Mouse (Mus musculus) bone marrow macrophage, adult 2 months (primary cell): ENCODE measurements at regions not wholly inside any gene's neighbourhood (a gene's known extent, or its start where the extent isn't known, plus 50 kb on each side); places are given as distances from the start of the nearest gene placed in this dataset.

Experiments used
- H3K27ac ChIP-seq: 2 replicates; pipeline ENCODE4 v1.5.1; 2012; ENCODE audit warnings: low read depth, low read length; ENCODE audit not compliant: insufficient read depth
- H3K4me1 ChIP-seq: 2 replicates; pipeline ENCODE4 v1.6.1; 2012; ENCODE audit warnings: low read length; ENCODE audit not compliant: control insufficient read depth, insufficient read depth
- H3K4me3 ChIP-seq: 2 replicates; pipeline ENCODE4 v1.5.1; 2012; ENCODE audit warnings: mild to moderate bottlenecking, low read length, moderate library complexity; ENCODE audit not compliant: insufficient read depth
- CTCF ChIP-seq: IDR thresholded peaks from 2 replicates; pipeline ENCODE4 v1.5.1; 2012; ENCODE audit warnings: low read depth, mild to moderate bottlenecking, low read length, moderate library complexity
- POLR2A ChIP-seq: IDR thresholded peaks from 2 replicates; pipeline ENCODE4 v1.6.1; 2012; ENCODE audit warnings: mild to moderate bottlenecking, low read depth, low read length, borderline replicate concordance

DNA sequence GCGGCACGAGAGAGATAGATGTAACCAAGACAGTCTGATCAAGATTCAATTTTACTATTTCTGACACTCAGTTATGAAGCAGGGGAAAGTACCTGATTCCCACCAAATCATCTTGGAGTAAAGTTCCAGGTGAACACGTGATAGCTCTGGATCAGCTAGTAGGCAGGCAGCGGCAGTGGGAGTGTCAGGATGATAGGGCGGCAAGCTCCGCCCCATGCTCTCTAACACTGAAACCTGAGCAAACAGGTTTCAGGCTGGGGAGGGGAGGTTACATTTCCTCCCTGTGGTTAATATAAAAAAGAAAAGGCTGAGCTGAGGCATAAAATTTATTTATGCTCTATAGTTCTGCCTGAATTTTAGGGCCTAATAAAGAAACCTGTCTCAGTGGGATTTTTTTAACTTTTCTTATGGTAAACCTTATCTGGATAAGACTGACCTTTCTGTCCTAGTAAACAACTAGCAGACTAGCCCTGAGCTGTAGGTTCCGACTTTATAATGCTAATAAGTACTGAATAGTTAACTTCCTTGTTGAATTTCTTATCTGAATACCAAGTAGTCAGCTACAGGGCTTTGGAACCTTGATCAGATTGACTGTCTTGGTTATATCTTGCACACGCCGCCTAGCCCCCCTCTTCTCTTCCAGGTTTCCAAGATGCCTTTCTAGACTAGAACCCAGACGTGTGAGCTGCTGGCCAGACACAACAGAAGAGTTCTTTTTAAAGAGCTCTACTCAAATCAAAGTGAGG lies 254.9 kb upstream of the Dab2 start:
- H3K27ac ChIP-seq, result no peak overlapping the region
- TF ChIP-seq POLR2A, result no peak
- no peak for TF ChIP-seq CTCF
- H3K4me3 ChIP-seq, result no peak overlapping the region
- no peaks in the 10 kb centered on the region for H3K4me1 ChIP-seq

DNA sequence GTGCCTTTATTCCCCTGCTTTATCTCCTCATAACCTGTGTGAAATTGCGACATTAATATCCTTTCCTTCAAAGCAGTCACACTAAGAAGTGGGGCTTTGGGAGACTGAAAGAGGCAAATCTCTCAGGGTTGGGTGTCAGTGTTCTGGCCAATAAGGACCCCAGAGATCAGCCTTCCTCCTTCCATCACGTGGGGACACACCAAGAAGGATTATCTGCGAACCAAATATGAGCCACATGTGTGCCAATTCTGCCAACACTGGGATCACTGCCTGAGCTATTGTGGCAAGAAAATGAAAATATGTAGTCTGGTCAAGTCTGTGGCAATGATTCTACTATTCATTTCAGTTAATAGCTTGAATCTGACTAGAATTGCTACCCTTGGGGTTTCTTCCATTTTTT lies 243.9 kb upstream of the Dab2 start:
- TF ChIP-seq CTCF, result no peak
- TF ChIP-seq POLR2A, result no peak
- Histone ChIP-seq H3K4me1 (peaks cover 20% of the 10 kb centered on the region), H3K4me3 (no peak overlapping the region), H3K27ac (no peak overlapping the region)

DNA sequence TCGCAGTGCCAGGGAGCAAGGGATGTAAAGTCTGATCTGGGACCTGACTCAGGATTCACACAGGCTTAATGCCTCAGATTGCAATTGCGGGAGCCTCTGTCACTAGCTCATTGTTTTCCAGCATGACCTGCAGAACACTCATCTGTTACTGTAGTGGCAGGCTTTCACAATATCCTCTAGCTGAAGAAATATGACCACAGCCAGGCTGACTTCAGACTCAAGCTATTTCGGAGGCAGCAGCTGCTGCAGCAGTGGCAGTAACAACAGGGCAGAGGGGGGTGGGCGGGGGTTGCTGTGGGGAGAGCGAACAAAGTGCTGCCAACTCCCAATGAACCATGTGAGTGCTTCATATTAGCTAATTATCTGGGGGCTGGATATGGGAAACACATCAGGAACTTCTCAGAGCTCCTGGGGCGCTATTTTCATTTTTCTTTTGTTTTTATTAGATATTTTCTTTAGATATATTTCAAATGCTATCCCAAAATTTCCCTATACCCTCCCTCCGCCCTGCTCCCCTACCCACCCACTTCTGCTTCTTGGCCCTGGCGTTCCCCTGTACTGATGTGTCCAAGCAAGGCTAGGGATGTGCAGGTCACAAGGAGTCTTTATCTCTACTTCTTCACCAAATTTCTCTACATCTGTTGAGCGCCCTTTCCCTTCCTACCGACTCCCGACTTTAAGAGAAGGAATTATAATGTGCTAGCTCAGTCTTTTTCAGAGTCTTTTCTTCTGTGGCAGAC lies 242.5 kb upstream of the Dab2 start:
- H3K27ac ChIP-seq, result peak overlapping the region; percentile 21
- no peak overlapping the region; the same call in 1 of the 2 replicates for H3K4me3 ChIP-seq
- peaks cover 20% of the 10 kb centered on the region for H3K4me1 ChIP-seq
- TF ChIP-seq CTCF (no peak), POLR2A (no peak)

DNA sequence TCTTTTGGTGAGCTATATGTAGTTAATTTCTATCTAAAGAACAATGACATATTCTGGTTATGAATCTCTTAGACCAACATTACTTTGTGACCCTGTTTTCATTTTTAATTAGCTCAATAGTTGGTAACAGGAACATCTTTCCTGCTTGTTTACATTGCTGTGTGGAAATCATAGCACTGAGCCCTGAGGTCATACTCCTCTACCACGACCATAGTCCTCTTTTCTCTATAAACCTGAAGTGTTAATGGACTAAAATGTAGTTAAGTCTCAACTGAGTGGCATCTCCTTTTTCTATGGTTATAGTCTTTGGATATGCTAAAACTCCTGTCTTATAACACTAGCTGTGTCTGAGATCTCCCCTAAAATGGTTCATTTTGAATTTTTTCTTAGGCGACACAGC lies 240.2 kb upstream of the Dab2 start:
- TF ChIP-seq CTCF (no peak), POLR2A (no peak)
- Histone ChIP-seq H3K27ac (no peak overlapping the region), H3K4me1 (peaks cover 20% of the 10 kb centered on the region), H3K4me3 (no peak overlapping the region)

DNA sequence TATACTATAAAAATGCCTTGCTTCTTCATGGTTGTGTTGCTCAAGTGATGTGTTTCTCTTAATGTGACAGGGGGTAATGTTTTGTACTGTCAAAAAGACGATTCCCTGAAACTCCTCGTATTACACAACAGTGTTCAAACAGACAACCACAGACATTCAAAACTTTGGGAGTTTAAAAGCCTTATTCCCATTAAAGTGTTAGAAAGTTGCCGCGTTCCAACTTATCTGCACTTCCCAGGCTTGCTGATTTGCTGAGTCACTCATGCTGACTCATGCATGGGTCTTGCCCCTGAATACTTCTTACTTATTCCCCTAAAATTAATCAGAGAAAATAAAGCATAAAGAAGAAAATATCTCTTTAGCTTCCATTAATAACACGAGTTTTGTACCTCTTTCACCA lies 239.8 kb upstream of the Dab2 start:
- Histone ChIP-seq H3K4me1 (peaks cover 22% of the 10 kb centered on the region), H3K27ac (no peak overlapping the region), H3K4me3 (no peak overlapping the region)
- TF ChIP-seq POLR2A, result no peak
- no peak for TF ChIP-seq CTCF

DNA sequence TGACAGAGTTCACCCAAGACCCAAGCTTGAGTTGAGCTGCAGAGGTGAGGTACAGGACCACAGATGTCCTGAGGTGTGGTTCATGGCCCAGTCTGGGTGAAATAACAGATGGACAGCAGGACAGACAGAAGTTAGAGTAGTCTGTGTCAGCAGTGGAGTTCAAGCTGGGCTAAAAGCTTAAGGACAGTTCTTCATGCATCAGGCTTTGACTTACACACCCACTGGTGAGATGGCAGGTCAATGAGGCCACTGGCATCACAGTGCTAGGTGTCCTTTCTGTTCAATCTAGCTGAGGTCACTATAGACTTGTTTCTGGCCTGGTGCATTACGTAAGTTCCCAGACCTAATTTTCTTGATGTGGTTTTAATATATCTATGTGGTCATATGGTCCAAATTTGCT lies 238.9 kb upstream of the Dab2 start:
- no peak overlapping the region for H3K4me3 ChIP-seq
- TF ChIP-seq CTCF, result no peak
- TF ChIP-seq POLR2A, result no peak
- H3K27ac ChIP-seq, result no peak overlapping the region
- peaks cover 22% of the 10 kb centered on the region for H3K4me1 ChIP-seq

DNA sequence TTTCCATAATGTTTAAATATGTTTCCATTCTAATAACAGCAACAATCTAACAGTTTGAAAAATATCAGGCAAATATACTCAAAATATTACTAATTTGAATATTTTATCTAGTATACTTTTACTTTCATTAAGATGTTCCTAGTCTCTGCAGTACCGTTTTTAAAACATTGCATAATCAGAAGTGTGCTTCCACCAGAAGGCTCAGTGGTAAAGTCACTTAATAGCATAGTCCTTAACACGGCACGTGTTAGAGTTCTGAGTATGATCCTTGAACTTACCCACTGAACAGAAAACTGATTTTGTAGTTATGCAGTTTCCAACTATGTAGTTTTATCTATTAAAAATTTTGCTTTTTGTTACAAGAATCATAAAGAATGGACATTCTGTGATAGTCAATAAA lies 234.5 kb upstream of the Dab2 start:
- H3K27ac ChIP-seq, result no peak overlapping the region
- H3K4me1 ChIP-seq, result peaks cover 14% of the 10 kb centered on the region
- TF ChIP-seq POLR2A (no peak), CTCF (no peak)
- H3K4me3 ChIP-seq, result no peak overlapping the region

DNA sequence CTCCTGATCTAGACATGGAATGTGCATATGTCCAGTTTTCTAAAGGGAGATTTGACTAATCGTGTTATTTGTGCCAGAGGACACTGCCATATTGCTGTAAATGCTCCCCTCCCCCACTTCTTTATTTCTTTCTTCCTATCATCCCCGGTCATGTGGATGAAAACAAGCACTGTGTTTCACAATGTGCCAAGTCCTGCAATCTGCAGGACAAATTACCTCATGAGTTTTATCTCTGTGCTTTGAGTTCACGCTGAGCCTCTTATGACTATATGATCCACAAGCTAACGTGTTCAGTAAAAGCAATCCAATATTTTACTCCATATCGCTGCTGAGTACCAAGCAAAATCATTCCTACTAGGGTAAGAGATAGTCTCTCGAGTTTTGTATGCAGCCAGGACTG lies 232.2 kb upstream of the Dab2 start:
- H3K4me1 ChIP-seq, result peaks cover 14% of the 10 kb centered on the region
- H3K4me3 ChIP-seq, result no peak overlapping the region
- H3K27ac ChIP-seq, result no peak overlapping the region
- TF ChIP-seq POLR2A (no peak), CTCF (no peak)

DNA sequence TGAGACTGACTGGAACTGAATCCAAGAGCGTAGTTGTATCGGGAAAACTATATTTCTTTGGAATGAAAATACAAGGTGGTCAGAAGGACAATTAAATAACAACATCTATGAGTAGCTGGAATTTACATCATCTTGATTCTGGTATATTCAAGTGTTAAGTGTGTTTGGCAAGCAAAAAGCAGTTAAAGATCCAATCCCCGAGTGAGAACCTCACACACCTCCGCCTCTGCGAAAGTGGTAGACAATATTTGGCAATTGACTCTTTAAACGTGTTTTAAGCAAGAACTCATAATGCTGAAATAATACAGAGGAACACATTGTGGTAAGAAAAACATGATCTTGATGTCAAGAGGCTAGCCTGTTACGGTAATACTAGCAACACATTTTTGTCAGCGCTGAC lies 231.2 kb upstream of the Dab2 start:
- Histone ChIP-seq H3K27ac (no peak overlapping the region), H3K4me3 (no peak overlapping the region), H3K4me1 (peaks cover 14% of the 10 kb centered on the region)
- no peak for TF ChIP-seq POLR2A
- TF ChIP-seq CTCF, result no peak

DNA sequence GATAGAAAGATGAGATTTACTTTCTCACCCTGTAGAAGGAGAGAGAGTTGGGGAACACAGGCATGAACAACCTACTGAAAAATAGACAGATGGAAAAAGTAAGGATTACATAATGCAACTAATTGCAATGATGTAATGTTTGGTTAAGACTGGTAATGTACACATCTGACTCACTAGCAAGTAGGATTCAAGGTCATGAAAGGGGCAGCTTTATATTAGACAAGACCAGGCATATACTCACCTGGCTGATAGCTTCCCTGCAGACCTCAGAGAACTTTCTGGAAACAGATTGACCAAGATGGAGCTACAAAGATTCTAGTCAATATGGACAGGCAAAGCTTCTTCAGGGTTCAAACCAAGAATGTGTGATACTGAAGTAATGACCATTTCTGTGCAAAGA lies 227.7 kb upstream of the Dab2 start:
- H3K27ac ChIP-seq, result no peak overlapping the region
- no peak overlapping the region for H3K4me3 ChIP-seq
- peaks cover 8% of the 10 kb centered on the region for H3K4me1 ChIP-seq
- TF ChIP-seq POLR2A, result no peak
- TF ChIP-seq CTCF, result no peak
